Mouse (Mus musculus) kidney, adult 8-10 months (tissue): ENCODE measurements around the gene Psmd2.
A peak's percentile ranks its signal among the peaks of the same experiment; 100 is the strongest.
"Not testable (repeated sequence)": the region's sequence is repeated elsewhere in the genome, so short reads cannot be mapped to it uniquely, and the experiment has no call there.

Source experiments
- DNase-seq, 2 experiments: peaks; one replicate each; pipeline ENCODE4 v3.0.0; 2022

The Psmd2 gene

DNA sequence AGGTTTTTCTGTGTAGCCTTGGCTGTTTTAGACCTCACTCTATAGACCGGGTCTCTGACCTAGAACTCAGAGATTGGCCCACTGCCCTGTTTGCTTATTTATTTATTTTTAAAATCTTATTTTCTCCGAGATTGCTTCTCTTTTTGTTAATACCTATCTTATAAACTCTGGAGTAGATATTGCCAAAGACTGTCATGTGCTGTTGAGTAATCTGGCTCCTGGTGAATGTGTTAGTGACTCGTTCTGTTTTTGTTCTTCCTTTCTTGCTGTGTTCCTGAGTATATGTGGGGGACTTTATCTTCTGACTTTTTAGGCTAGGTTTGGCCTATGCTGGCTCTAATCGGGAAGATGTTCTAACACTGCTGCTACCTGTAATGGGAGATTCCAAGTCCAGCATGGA, 6.2 kb downstream of the Psmd2 start:
- no peak for DNase-seq

DNA sequence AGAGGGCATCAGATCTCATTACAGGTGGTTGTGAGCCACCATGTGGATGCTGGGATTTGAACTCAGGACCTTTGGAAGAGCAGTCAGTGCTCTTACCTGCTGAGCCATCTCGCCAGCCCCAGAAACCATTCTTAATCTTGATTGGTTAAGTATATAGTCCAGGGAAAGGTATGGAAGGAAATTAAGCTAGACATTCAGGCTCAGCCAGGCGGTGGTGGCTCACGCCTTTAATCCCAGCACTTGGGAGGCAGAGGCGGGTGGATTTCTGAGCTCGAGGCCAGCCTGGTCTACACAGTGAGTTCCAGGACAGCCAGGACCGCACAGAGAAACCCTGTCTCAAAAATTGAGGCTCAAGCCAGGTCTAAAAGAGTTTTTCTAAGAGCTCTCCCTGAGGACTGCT, 16.6 kb downstream of the Psmd2 start, which contains the start of gene Eif4g1:
TSS of gene Eif4g1 (plus strand) at position 301 of the 400 bp plus-strand sequence.
- DNase-seq, result not testable (repeated sequence)

DNA sequence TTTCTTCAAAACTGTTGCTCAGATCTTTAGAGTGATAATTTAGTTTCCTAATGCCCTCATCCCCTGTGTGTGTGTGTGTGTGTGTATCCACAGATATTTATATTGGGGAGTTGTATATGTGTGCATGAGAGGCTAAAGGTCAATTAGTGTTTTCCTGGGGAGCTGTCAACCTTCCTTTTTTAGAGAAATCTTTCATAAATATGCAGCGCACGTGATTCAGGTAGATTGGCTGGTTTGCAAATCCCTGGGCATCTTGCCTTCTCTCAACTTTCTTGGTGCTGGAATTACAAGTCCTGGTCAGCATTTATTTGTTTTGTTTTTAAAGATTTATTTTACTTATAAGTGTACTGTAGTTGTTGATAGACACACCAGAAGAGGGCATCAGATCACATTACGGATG, 18.8 kb downstream of the Psmd2 start:
- DNase-seq, result no peak

DNA sequence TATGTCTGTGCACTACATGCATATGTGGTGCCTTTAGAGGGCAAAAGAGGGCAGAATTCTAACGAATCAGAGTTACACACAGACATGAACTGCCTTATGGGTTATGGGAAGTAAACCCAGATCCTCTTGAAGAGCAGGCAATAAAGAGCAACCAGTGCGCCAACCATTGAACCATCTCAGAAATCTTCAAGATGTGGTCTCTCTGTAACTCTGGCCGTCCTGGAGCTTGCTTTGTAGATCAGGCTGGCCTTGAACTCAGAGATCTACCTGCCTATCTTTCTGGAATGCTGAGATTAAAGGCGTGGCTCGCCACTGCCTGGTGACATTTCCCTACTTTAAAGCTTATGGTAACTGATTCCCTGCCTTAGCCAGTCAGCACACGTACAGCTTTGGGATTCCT, 20.4 kb downstream of the Psmd2 start:
- DNase-seq, result no peak

DNA sequence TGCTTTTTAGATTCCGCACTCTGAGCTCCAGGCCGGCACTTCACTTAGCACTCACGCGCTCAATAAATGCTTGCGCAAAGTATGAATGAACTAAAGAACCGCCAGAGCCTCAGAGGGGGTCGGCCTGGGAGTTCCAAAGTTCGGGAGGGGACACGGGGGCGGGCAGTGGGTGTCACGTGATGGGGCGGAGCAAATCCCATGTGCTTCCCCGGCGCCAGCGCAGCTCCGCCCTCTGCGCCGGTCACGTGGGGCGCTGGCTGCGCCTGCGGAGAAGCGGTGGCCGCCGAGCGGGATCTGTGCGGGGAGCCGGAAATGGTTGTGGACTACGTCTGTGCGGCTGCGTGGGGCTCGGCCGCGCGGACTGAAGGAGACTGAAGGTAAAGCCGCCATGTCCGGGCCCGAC, 21.0 kb downstream of the Psmd2 start:
- DNase-seq, result peak; percentile 97 to 98

DNA sequence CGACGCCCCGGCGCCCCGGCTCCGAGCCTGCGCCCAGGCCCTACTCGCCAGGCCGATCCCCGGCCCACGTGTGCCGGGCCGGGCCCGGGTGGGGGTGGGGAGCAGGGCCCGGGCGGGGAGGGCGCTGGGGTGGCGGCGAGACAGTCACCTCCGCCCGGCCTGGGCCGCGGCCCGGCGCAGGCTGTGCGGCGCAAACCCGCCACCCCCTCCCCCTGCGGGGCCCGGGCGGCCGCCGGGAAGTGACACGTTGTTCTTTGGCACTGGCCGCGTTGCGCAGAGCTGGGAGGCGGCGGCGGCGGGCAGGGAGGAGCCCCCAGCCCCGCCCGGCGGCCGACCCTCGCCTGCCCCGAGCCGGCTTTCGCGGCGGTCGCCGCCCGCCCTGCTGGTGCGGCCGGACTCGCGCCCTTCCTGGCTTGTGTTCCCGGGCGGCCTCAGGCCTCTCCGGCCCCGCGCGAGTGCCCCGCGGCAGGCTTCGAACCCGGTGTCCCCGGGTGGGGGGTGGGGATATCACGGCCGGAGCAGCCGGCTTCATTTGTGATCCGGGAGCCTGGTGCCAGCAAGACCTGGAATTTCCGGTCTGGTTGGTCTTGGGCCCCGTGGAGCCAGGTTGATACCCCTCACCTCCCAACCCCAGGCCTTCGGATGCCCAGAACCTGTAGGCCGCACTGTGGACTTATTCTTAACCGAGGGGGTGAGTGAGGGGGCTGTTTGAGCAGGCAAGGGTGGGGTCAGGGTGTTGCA, 21.7 kb downstream of the Psmd2 start:
- peak; percentile 35 to 41 for DNase-seq

DNA sequence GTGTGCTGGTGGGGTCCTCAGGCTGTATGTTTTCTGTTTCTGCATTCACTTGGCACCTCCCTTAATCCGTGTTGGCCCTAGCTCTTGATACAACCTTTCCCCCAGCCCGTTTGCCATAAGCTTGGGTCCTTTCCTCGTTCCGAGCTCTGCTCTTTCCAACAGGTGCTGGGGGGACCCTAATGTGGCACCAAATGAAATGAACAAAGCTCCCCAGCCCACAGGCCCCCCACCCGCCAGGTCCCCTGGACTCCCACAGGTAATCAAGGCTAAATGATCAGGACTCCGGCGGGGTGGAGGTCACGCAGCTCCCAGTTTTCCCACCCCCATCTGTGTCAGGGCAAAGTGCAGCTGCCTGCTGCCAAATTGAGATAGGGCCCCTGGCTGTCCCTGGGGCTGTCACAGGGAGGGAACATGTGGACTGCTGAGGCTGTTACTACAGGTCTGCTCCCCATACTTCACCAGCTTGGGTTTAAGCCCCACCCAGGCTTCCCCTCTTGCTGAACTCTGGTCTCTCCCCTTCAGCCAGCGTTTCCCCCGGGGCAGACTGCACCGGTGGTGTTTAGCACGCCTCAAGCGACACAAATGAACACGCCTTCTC, 22.4 kb downstream of the Psmd2 start:
- DNase-seq, result peak; percentile 70 to 74

DNA sequence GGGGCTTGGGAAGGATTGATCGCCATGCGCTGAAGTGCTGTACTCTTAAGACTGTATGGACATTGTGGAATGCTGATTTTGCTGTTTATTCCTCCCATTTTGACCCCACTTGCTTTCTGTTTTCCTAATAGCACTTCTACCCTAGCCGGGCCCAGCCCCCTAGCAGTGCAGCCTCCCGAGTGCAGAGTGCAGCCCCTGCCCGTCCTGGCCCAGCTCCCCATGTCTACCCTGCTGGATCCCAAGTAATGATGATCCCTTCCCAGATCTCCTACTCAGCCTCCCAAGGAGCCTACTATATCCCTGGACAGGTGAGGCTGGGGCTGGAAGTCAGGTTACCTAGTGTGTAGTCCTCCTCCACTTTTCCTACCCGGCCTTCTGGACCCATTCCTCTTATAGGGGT, 23.8 kb downstream of the Psmd2 start:
- DNase-seq, result no peak

DNA sequence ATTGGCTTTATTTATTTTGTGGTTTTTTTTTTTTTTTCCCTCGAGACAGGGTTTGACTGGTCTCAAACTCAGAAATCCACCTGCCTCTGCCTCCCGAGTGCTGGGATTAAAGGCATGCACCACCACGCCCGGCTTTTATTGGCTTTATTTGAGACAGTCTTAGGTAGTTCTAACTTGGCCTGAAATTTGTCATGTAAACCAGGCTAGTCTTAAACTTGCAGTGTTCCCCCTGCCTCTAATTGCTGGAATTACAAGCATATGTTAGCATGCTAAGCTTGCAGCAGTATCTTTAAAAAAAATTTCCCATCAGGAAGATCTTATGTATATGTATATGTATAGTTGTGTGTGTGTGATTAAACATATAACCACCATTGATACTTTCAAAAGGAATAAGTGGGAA, 25.2 kb downstream of the Psmd2 start:
- DNase-seq, result no peak

DNA sequence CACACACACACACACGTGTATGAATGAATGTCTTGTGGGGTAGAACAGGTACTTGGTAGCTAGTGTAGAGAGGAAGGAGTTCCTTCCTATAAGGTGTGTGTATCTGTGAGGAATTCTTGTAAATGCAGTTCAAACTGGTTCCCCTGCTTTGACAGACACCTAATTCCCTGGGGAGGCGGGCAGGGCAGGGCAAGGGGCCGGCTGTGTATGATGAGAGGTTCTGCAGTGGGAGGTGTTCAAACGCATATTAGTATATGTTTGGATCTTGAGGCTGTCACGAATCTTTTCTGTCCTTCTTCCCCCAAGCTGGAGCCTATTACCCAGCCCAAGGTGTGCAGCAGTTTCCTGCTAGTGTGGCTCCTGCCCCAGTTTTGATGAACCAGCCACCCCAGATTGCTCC, 25.9 kb downstream of the Psmd2 start:
- DNase-seq, result no peak

DNA sequence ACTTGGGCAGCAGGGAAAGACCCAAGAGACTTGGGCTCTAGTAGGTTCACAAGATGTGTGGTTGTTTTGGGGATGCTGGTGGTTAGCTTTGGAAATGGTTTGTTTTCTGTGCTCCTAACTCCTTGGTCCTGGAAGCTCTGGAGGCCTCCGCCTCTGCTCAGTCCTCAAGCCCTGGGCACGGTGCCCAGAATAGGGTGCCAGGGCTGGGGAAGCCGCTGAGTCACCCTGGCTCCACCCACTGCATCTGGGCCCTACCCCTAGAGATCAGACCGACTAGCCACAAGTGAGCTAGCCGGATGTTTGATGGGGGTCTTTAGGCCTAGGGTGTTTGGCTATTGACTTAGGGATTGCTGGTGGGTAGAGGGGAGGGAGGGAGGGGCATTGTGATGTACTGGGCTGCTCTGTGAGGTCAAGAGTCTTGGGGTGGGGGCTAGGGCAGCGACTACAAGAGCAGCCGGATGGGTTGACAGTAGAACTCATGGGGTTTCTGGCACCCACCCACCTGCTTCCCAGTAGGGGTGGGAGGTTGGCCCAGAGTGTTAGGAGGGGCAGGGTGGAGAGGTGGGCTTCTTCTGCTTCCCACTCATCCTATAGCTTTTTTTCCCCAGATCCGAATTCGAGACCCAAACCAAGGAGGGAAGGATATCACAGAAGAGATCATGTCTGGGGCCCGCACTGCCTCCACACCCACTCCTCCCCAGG, 26.7 kb downstream of the Psmd2 start:
- DNase-seq, result peak; percentile 83 to 90

DNA sequence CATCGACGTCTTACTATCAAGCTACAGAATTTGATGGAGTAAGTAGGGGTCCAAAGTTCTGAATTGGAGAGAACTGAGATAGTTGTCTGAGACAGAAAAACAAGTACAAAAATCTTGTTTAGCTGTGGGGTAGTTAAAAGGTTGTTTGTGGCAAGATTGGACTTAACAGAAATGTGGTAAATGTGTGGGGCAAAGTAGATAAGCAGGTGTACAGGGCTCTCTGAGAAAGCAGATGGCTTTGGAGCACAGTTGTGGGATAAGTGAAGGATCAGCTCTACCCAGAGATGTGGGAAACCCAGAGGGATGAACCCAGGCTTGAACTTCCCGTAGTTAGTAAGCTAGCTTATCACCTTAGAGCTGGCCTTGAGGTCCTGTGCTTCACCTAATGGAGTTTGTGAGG, 39.3 kb downstream of the Psmd2 start:
- no peak for DNase-seq

DNA sequence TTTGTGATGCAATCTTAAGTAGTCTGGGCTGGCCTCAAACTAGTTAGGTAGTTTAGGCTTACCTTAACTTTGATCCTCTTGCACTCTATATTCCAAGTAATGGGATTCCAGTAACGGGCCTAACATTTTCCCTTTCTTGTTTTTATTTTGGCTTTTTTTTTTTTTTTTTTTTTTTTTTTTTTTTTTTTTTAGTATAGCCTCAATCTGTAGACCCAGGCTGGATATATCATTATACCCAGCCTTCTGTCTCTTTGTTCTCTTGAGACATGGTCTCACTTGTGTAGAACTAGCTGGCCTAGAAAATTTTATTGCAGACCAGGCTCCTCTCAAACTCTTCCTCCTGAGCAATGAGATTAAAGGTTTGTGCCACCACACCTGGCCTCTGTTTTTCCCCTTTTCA, 40.2 kb downstream of the Psmd2 start:
- DNase-seq, result no peak

DNA sequence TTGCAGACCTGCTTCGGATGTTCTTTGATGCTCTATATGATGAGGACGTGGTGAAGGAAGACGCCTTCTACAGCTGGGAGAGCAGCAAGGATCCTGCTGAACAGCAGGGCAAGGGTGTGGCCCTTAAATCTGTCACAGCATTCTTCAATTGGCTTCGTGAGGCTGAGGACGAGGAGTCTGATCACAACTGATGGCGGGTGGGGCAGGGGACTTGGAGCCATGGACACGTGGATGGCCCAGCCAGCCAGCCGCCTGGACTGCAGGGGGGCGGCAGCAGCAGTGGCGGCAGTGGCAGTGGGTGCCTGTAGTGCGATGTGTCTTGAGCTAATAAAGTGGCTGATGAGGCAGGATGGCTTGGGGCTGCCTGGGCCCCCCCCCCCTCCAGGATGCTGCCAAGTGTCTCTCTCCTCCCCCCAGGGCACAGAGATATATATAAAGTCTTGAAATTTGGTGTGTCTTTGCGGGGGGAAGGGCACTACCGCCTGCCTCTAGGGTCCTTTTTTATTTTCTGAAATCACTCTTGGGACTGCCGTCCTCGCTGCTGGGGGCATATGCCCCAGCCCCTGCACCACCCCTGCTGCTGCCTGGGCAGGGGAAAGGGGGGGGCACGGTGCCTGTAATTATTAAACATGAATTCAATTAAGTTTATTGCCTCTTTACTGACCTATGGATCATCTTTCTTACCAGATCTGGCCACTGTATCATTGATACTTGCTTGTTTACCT, 41.0 kb downstream of the Psmd2 start:
- DNase-seq, result no peak

DNA sequence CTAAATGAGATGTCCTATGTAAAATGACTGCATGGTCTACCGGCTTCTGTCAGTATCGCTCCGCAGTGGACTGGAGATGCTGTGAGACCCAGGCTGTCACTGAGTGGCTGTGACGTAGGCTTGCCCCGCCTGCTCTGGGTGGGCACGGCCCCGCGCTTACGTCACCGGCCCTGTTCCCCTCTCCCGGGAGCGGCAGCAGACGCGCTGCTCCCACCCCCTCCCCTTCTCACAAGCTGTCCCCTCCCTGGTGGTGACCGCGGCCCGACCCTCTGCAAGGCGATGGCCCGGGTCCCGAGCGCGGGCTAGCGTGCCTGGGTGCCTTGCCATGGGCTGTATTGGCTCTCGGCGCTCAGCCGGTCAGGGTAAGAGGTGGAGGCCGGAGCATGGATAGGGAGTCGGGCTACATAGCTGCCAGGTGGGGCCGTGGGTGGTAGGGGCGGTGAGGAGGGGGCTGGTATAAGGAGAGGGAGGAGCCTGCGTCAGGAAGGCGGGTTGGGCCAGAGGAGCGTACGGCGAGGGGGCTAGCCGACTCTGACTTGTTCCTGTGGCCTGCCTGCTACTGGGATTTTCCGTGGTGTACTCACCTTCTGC, 41.8 kb downstream of the Psmd2 start, which contains the start of gene Fam131a:
TSS of gene Fam131a (plus strand) at position 131 of the 591 bp plus-strand sequence.
- peak; percentile 75 to 84 for DNase-seq

DNA sequence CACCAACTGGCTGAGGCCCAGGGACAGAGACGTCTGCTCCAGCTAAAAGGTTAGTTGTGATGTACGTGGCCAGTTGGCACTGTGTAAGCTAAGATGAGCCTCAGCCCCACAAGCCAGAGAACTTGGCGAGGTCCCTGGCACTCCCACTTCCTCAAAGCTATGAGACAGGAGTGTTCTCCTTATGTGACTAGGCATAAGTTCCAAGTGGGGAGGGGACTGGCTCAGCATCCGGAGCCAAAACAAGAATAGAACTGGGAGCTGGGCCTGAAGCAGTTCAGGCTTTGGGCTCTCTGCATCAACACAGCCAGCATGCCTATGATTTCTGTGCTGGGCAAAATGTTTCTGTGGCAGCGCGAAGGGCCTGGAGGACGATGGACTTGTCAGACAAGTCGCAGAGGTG, 43.3 kb downstream of the Psmd2 start:
- DNase-seq, result no peak

DNA sequence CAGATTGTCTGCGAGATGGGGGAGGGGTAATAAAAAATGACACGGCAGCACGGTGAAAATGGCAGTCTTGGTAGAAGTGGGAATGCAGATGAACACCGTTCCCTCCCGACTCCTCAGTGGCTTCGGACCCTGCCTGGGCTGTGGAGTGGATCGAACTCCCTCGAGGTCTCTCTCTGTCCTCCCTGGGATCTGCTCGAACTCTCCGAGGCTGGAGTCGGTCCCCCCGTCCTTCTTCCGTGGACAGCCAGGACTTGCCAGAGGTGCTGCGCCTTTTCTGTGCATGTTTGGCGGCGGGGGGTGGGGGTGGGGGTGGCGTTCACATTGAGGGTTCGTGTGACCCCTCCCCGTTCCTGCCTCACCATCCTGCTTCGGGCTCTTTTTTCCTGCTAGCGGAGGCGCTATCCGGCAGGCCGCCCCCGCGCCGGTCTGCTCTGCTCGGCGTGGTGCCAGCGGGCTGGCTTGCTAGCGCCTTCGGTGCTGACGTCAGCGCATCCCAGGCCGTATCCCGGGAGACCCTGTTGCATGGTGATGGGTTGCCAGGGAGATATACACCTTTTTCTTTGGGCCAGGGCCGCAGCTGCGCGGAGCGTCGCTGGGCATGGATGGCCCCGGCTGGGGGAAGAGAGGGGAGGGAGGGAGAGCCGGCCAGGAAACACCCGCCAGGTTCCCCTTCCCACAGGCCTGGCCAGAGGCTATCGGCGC, 44.3 kb downstream of the Psmd2 start:
- peak; percentile 74 to 80 for DNase-seq

DNA sequence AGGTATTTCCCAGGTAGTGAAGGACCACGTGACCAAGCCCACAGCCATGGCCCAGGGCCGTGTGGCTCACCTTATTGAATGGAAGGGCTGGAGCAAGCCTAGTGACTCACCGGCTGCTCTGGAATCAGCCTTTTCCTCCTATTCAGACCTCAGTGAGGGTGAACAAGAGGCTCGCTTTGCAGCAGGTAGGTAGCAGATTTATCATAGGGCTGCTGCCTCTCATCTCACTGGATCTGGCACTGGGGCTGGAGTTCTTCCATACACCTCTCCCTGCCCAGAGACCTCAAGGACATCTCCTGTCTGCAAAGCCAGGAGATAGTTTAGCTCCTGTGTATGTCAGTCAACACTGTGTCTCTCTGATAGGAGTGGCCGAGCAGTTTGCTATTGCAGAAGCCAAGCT, 47.8 kb downstream of the Psmd2 start:
- no peak for DNase-seq

DNA sequence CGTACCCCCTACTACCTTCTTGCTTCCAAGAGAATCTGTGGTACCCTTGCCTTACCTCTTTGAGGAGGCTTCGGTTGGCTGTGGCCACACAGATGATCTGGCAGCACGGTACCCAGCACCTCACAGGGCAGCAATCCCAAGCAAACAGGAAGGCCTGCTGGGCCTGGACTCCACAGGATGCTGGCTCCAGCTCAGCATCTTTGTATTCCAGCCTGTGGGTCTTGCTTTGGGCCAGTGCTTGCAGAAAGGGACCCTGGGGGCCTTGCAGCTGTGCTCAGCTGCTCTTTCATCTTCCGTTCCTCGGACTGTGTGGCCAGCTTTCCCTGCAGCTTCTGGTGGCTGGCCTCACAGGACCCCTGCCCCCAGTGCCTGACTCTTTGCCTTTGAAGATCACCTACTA, 48.6 kb downstream of the Psmd2 start:
- no peak for DNase-seq

DNA sequence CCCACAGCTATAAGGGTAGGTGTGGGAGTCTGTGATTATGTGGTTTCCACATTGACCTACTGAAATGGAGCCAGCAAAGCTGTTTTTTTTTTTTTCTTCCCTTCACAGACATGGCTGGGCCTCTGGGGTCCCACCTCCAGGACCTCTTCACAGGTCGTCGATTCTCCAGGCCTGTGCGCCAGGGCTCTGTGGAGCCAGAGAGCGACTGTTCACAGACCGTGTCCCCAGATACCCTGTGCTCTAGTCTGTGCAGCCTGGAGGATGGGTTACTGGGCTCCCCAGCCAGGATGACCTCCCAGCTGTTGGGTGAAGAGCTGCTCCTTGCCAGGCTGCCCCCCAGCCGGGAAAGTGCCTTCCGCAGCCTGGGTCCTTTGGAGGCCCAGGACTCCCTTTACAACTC, 49.9 kb downstream of the Psmd2 start:
- DNase-seq, result no peak

DNA sequence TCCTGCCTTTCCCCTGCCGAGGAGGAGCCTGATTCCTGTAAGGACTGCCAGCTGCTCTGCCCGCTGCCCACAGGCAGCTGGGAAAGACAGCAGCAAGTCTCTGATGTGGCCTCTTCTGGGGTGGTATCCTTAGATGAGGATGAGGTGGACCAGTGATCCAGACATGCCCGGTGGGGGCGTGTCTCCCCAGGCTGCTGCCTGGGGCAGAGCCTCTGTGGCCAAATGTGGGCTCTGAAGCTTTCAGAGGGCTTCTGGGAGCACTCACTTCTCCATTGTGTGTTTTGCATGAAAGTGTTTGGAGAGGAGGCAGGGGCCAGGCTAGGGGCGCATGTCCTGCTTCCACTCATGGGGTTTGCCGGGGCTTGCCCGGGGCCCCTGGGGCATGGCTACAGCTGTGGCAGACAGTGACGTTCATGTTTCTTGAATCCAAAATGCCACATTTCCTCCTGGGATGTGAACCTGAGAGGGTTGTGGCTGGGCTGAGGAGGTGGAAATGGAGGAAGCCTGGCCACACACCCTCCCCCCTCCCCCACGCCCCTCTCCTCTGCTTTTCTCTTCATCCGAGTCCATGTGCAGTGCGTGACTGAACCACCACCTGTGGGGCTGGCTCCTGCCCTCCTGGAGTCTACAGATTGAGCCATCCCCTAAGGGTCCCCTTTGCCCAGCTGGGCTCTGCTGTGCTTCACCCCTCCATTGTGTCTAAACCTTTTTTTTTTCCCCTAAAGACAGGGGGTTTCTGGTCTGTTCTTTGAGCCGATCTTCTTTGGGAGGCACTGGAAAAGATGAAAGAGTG, 50.5 kb downstream of the Psmd2 start:
- DNase-seq, result no peak

DNA sequence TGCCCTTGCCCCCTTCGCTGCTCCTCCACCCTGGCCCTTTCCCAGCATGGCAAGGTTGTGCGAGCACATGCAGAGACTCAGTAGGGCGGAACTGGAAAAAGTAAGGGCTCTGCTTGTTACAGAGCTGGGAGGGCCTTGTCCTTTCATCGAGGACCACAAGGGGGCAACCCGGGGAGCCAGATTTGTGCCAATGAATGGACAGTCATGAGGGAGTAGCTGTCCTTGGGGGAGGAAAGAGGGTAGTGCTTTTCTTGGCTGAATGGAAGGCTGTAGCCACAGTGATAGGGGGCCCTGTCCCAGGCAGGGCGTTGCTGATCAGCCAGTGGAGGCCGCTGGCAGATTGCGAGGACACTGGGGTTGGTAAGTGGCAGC, 51.1 kb downstream of the Psmd2 start:
- DNase-seq, result peak; percentile 64 to 78
